Mouse (Mus musculus) right cerebral cortex, postnatal 36 days (tissue): ENCODE measurements around the gene Olfm4.

Source experiments
- DNase-seq, 2 experiments: peaks; one replicate each; pipeline ENCODE4 v3.0.0; 2022; ENCODE audit warnings: low spot score in 2 of 2, mixed read lengths in 1 of 2

Olfm4 gene

GRCm38 (mm10) chr14:80029297-80030001 lies 45.6 kb downstream of the Olfm4 start:
- DNase-seq = no peak

- DNase-seq = no peak
Observed at GRCm38 (mm10) chr14:80039645-80040272, 55.9 kb downstream of the Olfm4 start.

- no peak for DNase-seq
Observed at GRCm38 (mm10) chr14:80046104-80046734, 62.3 kb downstream of the Olfm4 start.

GRCm38 (mm10) chr14:80047368-80048101 lies 63.7 kb downstream of the Olfm4 start:
- no peak for DNase-seq

GRCm38 (mm10) chr14:80055725-80056124 lies 71.8 kb downstream of the Olfm4 start:
- no peak for DNase-seq

- DNase-seq = no peak
Observed at GRCm38 (mm10) chr14:80061686-80062085, 77.8 kb downstream of the Olfm4 start.

- no peak for DNase-seq
Observed at GRCm38 (mm10) chr14:80062896-80063295, 79.0 kb downstream of the Olfm4 start.

- DNase-seq = no peak
Observed at GRCm38 (mm10) chr14:80070580-80070979, 86.7 kb downstream of the Olfm4 start.
